Mouse (Mus musculus): ENCODE results near the gene Rpusd3.

GRCm38 (mm10) chr6:113390715-113391114, 28.4 kb downstream of the Rpusd3 start:
- TF ChIP-seq GATA1 (IDR thresholded peaks at IDR 0.05; ENCODE audit: low read length) (no peak), TAL1 (IDR thresholded peaks at IDR 0.05; ENCODE audit: low read length) (no peak)
